Mouse (Mus musculus): ENCODE measurements around the gene Fam122b. TPM values are rescaled to one million over a fixed set of nuclear protein-coding genes. Genes with fewer than 3 reads are reported as not detected.

Fam122b gene
- polyA plus RNA-seq, 1 experiment, result 25.4 TPM

GRCm38 (mm10) chrX:53266186-53266585 lies 3.4 kb downstream of the Fam122b start:
- H3K4me3 ChIP-seq (ENCODE audit: low read depth, low read length), result no peak overlapping the region
- no peak overlapping the region for H3K9ac ChIP-seq (ENCODE audit: low read depth, poor library complexity, severe bottlenecking)
- H3K36me3 ChIP-seq (ENCODE audit: control insufficient read depth, insufficient read depth, low read length, poor library complexity, severe bottlenecking), result no peaks in the 10 kb centered on the region
- no peaks in the 10 kb centered on the region for H3K27me3 ChIP-seq (ENCODE audit: control insufficient read depth, insufficient read depth, low read length, poor library complexity, severe bottlenecking)
- H3K9me3 ChIP-seq (replicated peaks; ENCODE audit: control insufficient read depth, insufficient read depth, low read length, poor library complexity, severe bottlenecking), result no peaks in the 10 kb centered on the region
- no peak for TF ChIP-seq EP300 (IDR thresholded peaks at IDR 0.05; ENCODE audit: insufficient read depth, low read depth, low read length)
- no peak for TF ChIP-seq POLR2A (IDR thresholded peaks at IDR 0.05; ENCODE audit: insufficient read depth, low read length)
- TF ChIP-seq CTCF (IDR thresholded peaks at IDR 0.05; ENCODE audit: low read depth, low read length), result no peak
- no peak overlapping the region; the same call in 1 of the 2 replicates for H3K27ac ChIP-seq (ENCODE audit: insufficient read depth, low read length)
- H3K4me1 ChIP-seq (ENCODE audit: control insufficient read depth, insufficient read depth, low read length), result no peaks in the 10 kb centered on the region

GRCm38 (mm10) chrX:53255195-53255594 lies 14.4 kb downstream of the Fam122b start:
- Histone ChIP-seq H3K4me3 (ENCODE audit: low read depth, low read length) (no peak overlapping the region), H3K9me3 (replicated peaks; ENCODE audit: control insufficient read depth, insufficient read depth, low read length, poor library complexity, severe bottlenecking) (no peaks in the 10 kb centered on the region), H3K27ac (ENCODE audit: insufficient read depth, low read length) (no peak overlapping the region), H3K9ac (ENCODE audit: low read depth, poor library complexity, severe bottlenecking) (no peak overlapping the region), H3K27me3 (ENCODE audit: control insufficient read depth, insufficient read depth, low read length, poor library complexity, severe bottlenecking) (no peaks in the 10 kb centered on the region), H3K4me1 (ENCODE audit: control insufficient read depth, insufficient read depth, low read length) (no peaks in the 10 kb centered on the region), H3K36me3 (ENCODE audit: control insufficient read depth, insufficient read depth, low read length, poor library complexity, severe bottlenecking) (peaks cover 3% of the 10 kb centered on the region; the same call in 1 of the 2 replicates)
- TF ChIP-seq EP300 (IDR thresholded peaks at IDR 0.05; ENCODE audit: insufficient read depth, low read depth, low read length) (no peak), CTCF (IDR thresholded peaks at IDR 0.05; ENCODE audit: low read depth, low read length) (no peak), POLR2A (IDR thresholded peaks at IDR 0.05; ENCODE audit: insufficient read depth, low read length) (no peak)

DNA sequence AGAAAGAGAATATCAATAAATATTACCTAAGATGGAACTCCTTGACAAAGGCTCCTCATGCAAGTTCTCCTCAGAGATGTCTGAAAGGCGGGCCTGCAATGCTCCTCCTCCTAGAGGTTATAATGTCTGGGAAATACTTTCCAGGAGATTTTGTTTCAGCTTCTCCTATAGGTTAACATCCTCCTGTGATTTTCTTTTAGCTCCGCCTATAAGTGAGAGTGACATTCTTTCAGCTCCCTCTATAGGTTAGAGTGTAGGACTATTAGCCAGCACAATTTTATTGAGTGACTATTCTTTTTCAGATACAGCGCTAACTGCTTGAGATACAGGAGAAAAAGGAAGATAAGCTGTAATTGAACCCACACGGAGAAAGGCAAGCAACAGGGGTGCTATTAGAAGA lies 29.6 kb downstream of the Fam122b start, which contains the start of gene Plac1:
Plac1 (minus strand) TSS at position 101 of the 400 bp plus-strand sequence.
- H3K9ac ChIP-seq (ENCODE audit: low read depth, poor library complexity, severe bottlenecking), result no peak within 1 kb of the TSS
- H3K36me3 ChIP-seq (ENCODE audit: control insufficient read depth, insufficient read depth, low read length, poor library complexity, severe bottlenecking), result no peaks in the 10 kb centered on the region
- no peak within 1 kb of the TSS for H3K4me3 ChIP-seq (ENCODE audit: low read depth, low read length)
- no peaks in the 10 kb centered on the region for H3K9me3 ChIP-seq (replicated peaks; ENCODE audit: control insufficient read depth, insufficient read depth, low read length, poor library complexity, severe bottlenecking)
- no peaks in the 10 kb centered on the region for H3K27me3 ChIP-seq (ENCODE audit: control insufficient read depth, insufficient read depth, low read length, poor library complexity, severe bottlenecking)
- H3K27ac ChIP-seq (ENCODE audit: insufficient read depth, low read length), result no peak within 1 kb of the TSS
- no peaks in the 10 kb centered on the region for H3K4me1 ChIP-seq (ENCODE audit: control insufficient read depth, insufficient read depth, low read length)
- no peak for TF ChIP-seq EP300 (IDR thresholded peaks at IDR 0.05; ENCODE audit: insufficient read depth, low read depth, low read length)
- no peak for TF ChIP-seq POLR2A (IDR thresholded peaks at IDR 0.05; ENCODE audit: insufficient read depth, low read length)
- TF ChIP-seq CTCF (IDR thresholded peaks at IDR 0.05; ENCODE audit: low read depth, low read length), result no peak

DNA sequence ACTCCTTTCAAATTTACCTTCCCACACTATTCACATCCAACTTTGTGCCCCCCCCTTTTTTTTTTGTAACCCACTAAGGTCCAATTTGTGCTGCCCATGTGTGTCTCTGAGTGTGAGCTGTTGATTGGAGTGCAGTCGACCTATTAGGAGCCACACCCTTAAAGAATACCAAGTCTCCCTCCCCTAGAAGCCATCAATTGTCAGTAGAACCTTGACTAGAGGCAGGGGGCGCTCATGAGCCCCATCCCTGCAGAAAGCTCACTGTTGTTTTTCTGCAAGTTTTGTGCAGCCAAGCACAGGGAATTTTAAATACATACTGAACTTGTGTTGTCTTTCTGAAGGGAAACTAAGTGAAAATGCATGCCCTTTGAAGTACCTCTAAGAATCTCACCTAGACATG lies 31.6 kb downstream of the Fam122b start:
- no peaks in the 10 kb centered on the region for H3K27me3 ChIP-seq (ENCODE audit: control insufficient read depth, insufficient read depth, low read length, poor library complexity, severe bottlenecking)
- no peaks in the 10 kb centered on the region for H3K9me3 ChIP-seq (replicated peaks; ENCODE audit: control insufficient read depth, insufficient read depth, low read length, poor library complexity, severe bottlenecking)
- no peak overlapping the region for H3K9ac ChIP-seq (ENCODE audit: low read depth, poor library complexity, severe bottlenecking)
- TF ChIP-seq POLR2A (IDR thresholded peaks at IDR 0.05; ENCODE audit: insufficient read depth, low read length) (no peak), CTCF (IDR thresholded peaks at IDR 0.05; ENCODE audit: low read depth, low read length) (peak; percentile 22)
- no peaks in the 10 kb centered on the region for H3K36me3 ChIP-seq (ENCODE audit: control insufficient read depth, insufficient read depth, low read length, poor library complexity, severe bottlenecking)
- no peak overlapping the region for H3K4me3 ChIP-seq (ENCODE audit: low read depth, low read length)
- H3K27ac ChIP-seq (ENCODE audit: insufficient read depth, low read length), result no peak overlapping the region
- H3K4me1 ChIP-seq (ENCODE audit: control insufficient read depth, insufficient read depth, low read length), result no peaks in the 10 kb centered on the region

- no peaks in the 10 kb centered on the region for H3K27me3 ChIP-seq (ENCODE audit: control insufficient read depth, insufficient read depth, low read length, poor library complexity, severe bottlenecking)
- H3K4me3 ChIP-seq (ENCODE audit: low read depth, low read length), result no peak overlapping the region
- no peak overlapping the region for H3K27ac ChIP-seq (ENCODE audit: insufficient read depth, low read length)
- no peaks in the 10 kb centered on the region for H3K4me1 ChIP-seq (ENCODE audit: control insufficient read depth, insufficient read depth, low read length)
- no peaks in the 10 kb centered on the region for H3K9me3 ChIP-seq (replicated peaks; ENCODE audit: control insufficient read depth, insufficient read depth, low read length, poor library complexity, severe bottlenecking)
- no peak for TF ChIP-seq POLR2A (IDR thresholded peaks at IDR 0.05; ENCODE audit: insufficient read depth, low read length)
- no peaks in the 10 kb centered on the region for H3K36me3 ChIP-seq (ENCODE audit: control insufficient read depth, insufficient read depth, low read length, poor library complexity, severe bottlenecking)
- H3K9ac ChIP-seq (ENCODE audit: low read depth, poor library complexity, severe bottlenecking), result no peak overlapping the region
Observed at GRCm38 (mm10) chrX:53236404-53236803, 33.2 kb downstream of the Fam122b start.

GRCm38 (mm10) chrX:53233689-53234088 lies 35.9 kb downstream of the Fam122b start:
- Histone ChIP-seq H3K27ac (ENCODE audit: insufficient read depth, low read length) (no peak overlapping the region), H3K4me1 (ENCODE audit: control insufficient read depth, insufficient read depth, low read length) (no peaks in the 10 kb centered on the region)
- TF ChIP-seq EP300 (IDR thresholded peaks at IDR 0.05; ENCODE audit: insufficient read depth, low read depth, low read length), result no peak
- TF ChIP-seq POLR2A (IDR thresholded peaks at IDR 0.05; ENCODE audit: insufficient read depth, low read length), result no peak
- no peak for TF ChIP-seq CTCF (IDR thresholded peaks at IDR 0.05; ENCODE audit: low read depth, low read length)

More at GRCm38 (mm10) chrX:53233689-53234088, 35.9 kb downstream of the Fam122b start:
- H3K4me3 ChIP-seq (ENCODE audit: low read depth, low read length), result no peak overlapping the region
- H3K27me3 ChIP-seq (ENCODE audit: control insufficient read depth, insufficient read depth, low read length, poor library complexity, severe bottlenecking), result no peaks in the 10 kb centered on the region
- no peaks in the 10 kb centered on the region for H3K9me3 ChIP-seq (replicated peaks; ENCODE audit: control insufficient read depth, insufficient read depth, low read length, poor library complexity, severe bottlenecking)
- no peak overlapping the region for H3K9ac ChIP-seq (ENCODE audit: low read depth, poor library complexity, severe bottlenecking)
- H3K36me3 ChIP-seq (ENCODE audit: control insufficient read depth, insufficient read depth, low read length, poor library complexity, severe bottlenecking), result no peaks in the 10 kb centered on the region

Data from ES-Bruce4 (cell line).